Mouse (Mus musculus) G1E-ER4 (cell line): Measurements from ENCODE around the gene Gm20837. TPM values are rescaled to one million over a fixed set of nuclear protein-coding genes. Genes with fewer than 3 reads are reported as not detected.
"Not testable (repeated sequence)": the region's sequence is repeated elsewhere in the genome, so short reads cannot be mapped to it uniquely, and the experiment has no call there.

Experiments used
- GATA1 ChIP-seq: IDR thresholded peaks from one replicate; pipeline ENCODE4 v1.8.0; 2012; ENCODE audit warnings: low read length, inconsistent platforms
- polyA plus RNA-seq: library from polyadenylated mRNA; stranded (reverse); fragments of >175 nt; gene quantifications from 2 replicates; pipeline ENCODE4 v1.2.3, GENCODE M21; 2012

Gm20837 gene
- polyA plus RNA-seq: not detected in 2 replicates

DNA sequence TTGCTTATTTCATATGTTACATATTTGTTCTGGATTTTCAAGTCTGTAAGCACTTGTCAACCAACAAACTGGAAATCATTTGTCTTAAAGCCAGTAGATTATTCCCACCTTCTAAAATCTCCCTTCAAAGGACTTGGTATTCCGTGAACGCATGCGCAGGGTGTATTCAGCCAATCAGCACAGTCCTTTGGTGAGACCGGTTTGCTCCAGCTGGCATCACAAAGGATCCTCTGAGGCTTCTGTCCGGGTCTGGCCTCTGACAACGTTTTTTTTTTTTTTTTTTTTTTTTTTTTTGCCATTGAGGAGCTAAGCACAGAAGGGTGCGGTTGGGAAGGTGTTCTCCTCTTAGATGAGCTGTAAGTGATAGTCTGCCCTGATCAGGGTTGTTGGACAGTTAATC is at the start of gene Gm20837:
Gm20837 (plus strand) TSS at position 301 of the 400 bp plus-strand sequence.
- not testable (repeated sequence) for TF ChIP-seq GATA1
